Mouse (Mus musculus) CD4-positive, CD25-positive, alpha-beta regulatory T cell, adult 4 months (primary cell): ENCODE results near the gene Zfp664. TPM values are rescaled to one million over a fixed set of nuclear protein-coding genes. Genes with fewer than 3 reads are reported as not detected.

ENCODE experiments used
- ATAC-seq: one replicate; pipeline ENCODE4 v1.8.0; 2017
- polyA plus RNA-seq, 2 experiments: library from polyadenylated mRNA; unstranded; fragments of 100-300 nt; shearing (Covaris generic); gene quantifications; one replicate each; pipeline ENCODE4 v1.2.1; 2017

Gene Zfp664
- polyA plus RNA-seq, 2 experiments from 2014 or later = 8.3 to 11.2 TPM

GRCm38 (mm10) chr5:124930055-124930439 is 67.6 kb downstream of the Zfp664 start:
- ATAC-seq = no peak

GRCm38 (mm10) chr5:124930603-124931002 is 68.1 kb downstream of the Zfp664 start:
- no peak for ATAC-seq

- ATAC-seq = no peak
These were observed 68.6 kb downstream of the Zfp664 start for GRCm38 (mm10) chr5:124931076-124931475.

GRCm38 (mm10) chr5:124934558-124934957 is 72.1 kb downstream of the Zfp664 start:
- no peak for ATAC-seq

- ATAC-seq = no peak
These were observed 80.8 kb downstream of the Zfp664 start for GRCm38 (mm10) chr5:124943181-124943792.

GRCm38 (mm10) chr5:124943793-124944383 is 81.4 kb downstream of the Zfp664 start:
- peak; percentile 65 for ATAC-seq

GRCm38 (mm10) chr5:124944384-124944783 is 81.9 kb downstream of the Zfp664 start:
- ATAC-seq = peak; percentile 85

GRCm38 (mm10) chr5:124945046-124945445 is 82.6 kb downstream of the Zfp664 start:
- ATAC-seq = peak; percentile 52

- no peak for ATAC-seq
These were observed 88.3 kb downstream of the Zfp664 start for GRCm38 (mm10) chr5:124950623-124951278.

GRCm38 (mm10) chr5:124951333-124951732 is 88.8 kb downstream of the Zfp664 start:
- ATAC-seq = no peak

Other genes with a start within 250 kb of the Zfp664 start
- gene Atp6v0a2, start 234.1 kb upstream of the Zfp664 start, polyA plus RNA-seq = 10 to 100 TPM; 31.0 to 57.7 TPM
- gene Dnah10, start 137.6 kb upstream of the Zfp664 start, polyA plus RNA-seq = under 1 TPM in 1 of 2 experiments, not detected in 1; 0.10 TPM
- gene Ccdc92, start 267 bp upstream of the Zfp664 start, polyA plus RNA-seq = 1 to 10 TPM; 3.1 to 3.7 TPM
- gene Rflna, start 140.5 kb downstream of the Zfp664 start, polyA plus RNA-seq = not detected